Mouse (Mus musculus): ENCODE measurements around the gene Tns3.

DNA sequence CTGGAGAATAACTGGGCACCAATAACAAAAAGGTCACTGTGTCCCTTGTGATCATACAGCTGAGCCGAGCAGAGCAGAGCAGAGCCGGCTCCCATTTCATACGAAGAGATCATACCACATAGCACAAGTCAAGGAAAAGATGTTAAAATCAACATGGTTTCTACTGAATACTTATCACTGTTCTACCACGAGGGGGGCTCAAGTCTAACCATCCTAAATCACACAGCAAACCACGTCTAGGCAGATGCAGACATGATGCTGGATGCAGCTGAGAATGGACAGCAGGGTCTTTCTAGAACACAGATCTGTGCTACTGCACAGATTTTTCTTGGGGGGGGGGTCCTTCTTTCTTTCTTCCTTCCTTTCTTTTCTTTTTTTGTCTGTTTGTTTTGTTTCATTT is 112.6 kb downstream of the Tns3 start:
- TF ChIP-seq MXI1 (IDR thresholded peaks at IDR 0.05; ENCODE audit: low read depth, low read length), result no peak
- no peak for TF ChIP-seq USF1 (IDR thresholded peaks at IDR 0.05; ENCODE audit: low read depth, low read length)
- TF ChIP-seq GATA1 (IDR thresholded peaks at IDR 0.05; ENCODE audit: low read depth, low read length), result no peak
- TF ChIP-seq CTCF (IDR thresholded peaks at IDR 0.05 in 2 of 3, conservative IDR thresholded peaks at IDR 0.05 in 1 of 3; ENCODE audit: control insufficient read depth in 1 of 3, insufficient read depth in 1 of 3, low read depth in 2 of 3, low read length in 3 of 3, poor library complexity in 1 of 3, severe bottlenecking in 1 of 3), result no peak
- no peak for TF ChIP-seq HCFC1 (IDR thresholded peaks at IDR 0.05; ENCODE audit: low read depth, low read length)
- no peak for TF ChIP-seq MYB (IDR thresholded peaks at IDR 0.05; ENCODE audit: low read depth, low read length)
- TF ChIP-seq CHD2 (IDR thresholded peaks at IDR 0.05; ENCODE audit: low read length), result no peak
- no peak for TF ChIP-seq POLR2A (IDR thresholded peaks at IDR 0.05; ENCODE audit: control insufficient read depth in 1 of 2, insufficient read depth in 1 of 2, low read depth in 1 of 2, low read length in 2 of 2, poor library complexity in 1 of 2)
- TF ChIP-seq POLR2AphosphoS5 (IDR thresholded peaks at IDR 0.05; ENCODE audit: borderline replicate concordance, low read depth, low read length), result no peak
- TF ChIP-seq ZKSCAN1 (IDR thresholded peaks at IDR 0.05; ENCODE audit: low read depth, low read length), result no peak
- no peak for TF ChIP-seq NELFE (IDR thresholded peaks at IDR 0.05; ENCODE audit: low read depth, low read length)
- TF ChIP-seq MEF2A (IDR thresholded peaks at IDR 0.05; ENCODE audit: extremely low read depth, insufficient replicate concordance, low read depth, low read length, poor library complexity, severe bottlenecking), result no peak

All from MEL (cell line).